Mouse (Mus musculus) hindbrain, postnatal 0 days (tissue): Measurements from ENCODE around the gene Rsph9. TPM values are rescaled to one million over a fixed set of nuclear protein-coding genes. Genes with fewer than 3 reads are reported as not detected.
A peak's percentile ranks its signal among the peaks of the same experiment; 100 is the strongest.

Experiments used
- ATAC-seq: fragments of 200-750 bp; cut with Nextera tagmentation; 2 replicates; pipeline ENCODE4 v1.8.0; 2017; ENCODE audit warnings: mild to moderate bottlenecking, moderate TSS enrichment, moderate library complexity
- DNase-seq: peaks from one replicate; pipeline ENCODE4 v3.0.0-alpha.2; 2015; ENCODE audit warnings: low spot score
- H3K27ac ChIP-seq: fragments of 300-500 bp; sonication (generic); 2 replicates; pipeline ENCODE4 v1.5.1; 2014; ENCODE audit warnings: mild to moderate bottlenecking
- H3K27me3 ChIP-seq: fragments of 300-500 bp; sonication (generic); 2 replicates; pipeline ENCODE4 v1.6.1; 2014; ENCODE audit warnings: low read length, mixed read lengths; ENCODE audit not compliant: insufficient read depth
- H3K36me3 ChIP-seq: fragments of 300-500 bp; sonication (generic); 2 replicates; pipeline ENCODE4 v1.6.1; 2014; ENCODE audit warnings: low read length, mixed read lengths; ENCODE audit not compliant: insufficient read depth
- H3K4me1 ChIP-seq: fragments of 300-500 bp; sonication (generic); 2 replicates; pipeline ENCODE4 v1.6.1; 2014; ENCODE audit warnings: antibody characterized with exemption, low read length, mixed read lengths; ENCODE audit not compliant: insufficient read depth
- H3K4me2 ChIP-seq: fragments of 300-500 bp; sonication (generic); 2 replicates; pipeline ENCODE4 v1.6.1; 2014; ENCODE audit warnings: low read depth, mild to moderate bottlenecking, low read length, moderate library complexity, mixed read lengths
- H3K4me3 ChIP-seq: fragments of 300-500 bp; sonication (generic); 2 replicates; pipeline ENCODE4 v1.5.1; 2014; ENCODE audit warnings: low read length
- H3K9ac ChIP-seq: fragments of 300-500 bp; sonication (generic); replicated peaks from 2 replicates; pipeline ENCODE4 v1.6.1; 2014; ENCODE audit warnings: mild to moderate bottlenecking, low read length, moderate library complexity, mixed read lengths
- H3K9me3 ChIP-seq: fragments of 300-500 bp; sonication (generic); 2 replicates; pipeline ENCODE4 v1.6.1; 2016; ENCODE audit warnings: low read length, mixed read lengths
- CTCF ChIP-seq: IDR thresholded peaks from 2 replicates; pipeline ENCODE4 v1.5.1; 2016; ENCODE audit warnings: antibody characterized with exemption, control low read depth, low read depth
- WGBS: fragments of 180-500 bp; shearing (Covaris S2); extraction: QIAGEN DNeasy Blood & Tissue Kit; methylation state at CpG from one replicate; pipeline ENCODE4 v1.1.7; 2014; 5-methylcytosine and 5-hydroxymethylcytosine counted together
- polyA plus RNA-seq: library from polyadenylated mRNA; unstranded; fragments of >200 nt; fragmentation: Nextera tagmentation; extraction: Ambion mirVana; gene quantifications from 2 replicates; pipeline ENCODE4 v1.2.1, GENCODE M21; 2015
- total RNA-seq: library from RNA; depleted of rRNA; stranded (reverse); fragments of >200 nt; gene quantifications from 2 replicates; pipeline ENCODE4 v1.2.3, GENCODE M21; 2014

The Rsph9 gene
- total and polyA plus RNA-seq, 2 experiments from 2014 or later: 50.7 to 74.7 TPM

GRCm38 (mm10) chr17:46084091-46084501 lies 59.9 kb downstream of the Rsph9 start:
- Histone ChIP-seq H3K9me3 (no peaks in the 10 kb centered on the region), H3K9ac (0 out of 2 replicates have a peak overlapping the region, but pooled peaks have one; percentile 0), H3K27ac (peak overlapping the region; percentile 54; the same call in 1 of the 2 replicates), H3K4me1 (peaks cover 4% of the 10 kb centered on the region; the same call in 1 of the 2 replicates), H3K4me3 (peak overlapping the region; percentile 3; the same call in 1 of the 2 replicates), H3K4me2 (peak overlapping the region; percentile 44), H3K27me3 (no peaks in the 10 kb centered on the region), H3K36me3 (no peaks in the 10 kb centered on the region)
- ATAC-seq (peak; percentile 91), DNase-seq (peak; percentile 94)
- 10% methylated on average over 10 of the region's 10 CpGs for WGBS
- TF ChIP-seq CTCF: no peak; the same call in 1 of the 2 replicates

- Histone ChIP-seq H3K36me3 (no peaks in the 10 kb centered on the region), H3K27ac (no peak overlapping the region), H3K27me3 (no peaks in the 10 kb centered on the region), H3K4me2 (no peak overlapping the region; the same call in 1 of the 2 replicates), H3K9me3 (no peaks in the 10 kb centered on the region), H3K9ac (no peak overlapping the region), H3K4me3 (no peak overlapping the region), H3K4me1 (peaks cover 4% of the 10 kb centered on the region; the same call in 1 of the 2 replicates)
- WGBS: 82% methylated on average over 3 of the region's 3 CpGs
- TF ChIP-seq CTCF: no peak
- ATAC-seq (no peak), DNase-seq (no peak)
These were observed 60.6 kb downstream of the Rsph9 start for GRCm38 (mm10) chr17:46083381-46083780.

- TF ChIP-seq CTCF: no peak
- Histone ChIP-seq H3K27me3 (no peaks in the 10 kb centered on the region), H3K36me3 (no peaks in the 10 kb centered on the region), H3K9ac (no peak overlapping the region), H3K4me2 (no peak overlapping the region), H3K4me3 (no peak overlapping the region), H3K27ac (no peak overlapping the region), H3K9me3 (no peaks in the 10 kb centered on the region), H3K4me1 (peaks cover 4% of the 10 kb centered on the region; the same call in 1 of the 2 replicates)
- DNase-seq (no peak), ATAC-seq (no peak)
- 58% methylated on average over 7 of the region's 7 CpGs for WGBS
These were observed 62.4 kb downstream of the Rsph9 start for GRCm38 (mm10) chr17:46081657-46082056.

GRCm38 (mm10) chr17:46081042-46081441 lies 63.0 kb downstream of the Rsph9 start:
- Histone ChIP-seq H3K27me3 (no peaks in the 10 kb centered on the region), H3K4me2 (no peak overlapping the region), H3K9me3 (no peaks in the 10 kb centered on the region), H3K36me3 (no peaks in the 10 kb centered on the region), H3K4me1 (no peaks in the 10 kb centered on the region; the same call in 1 of the 2 replicates), H3K9ac (no peak overlapping the region), H3K4me3 (no peak overlapping the region), H3K27ac (no peak overlapping the region)
- no peak for DNase-seq
- WGBS: 54% methylated on average over 5 of the region's 5 CpGs
- no peak for ATAC-seq
- no peak for TF ChIP-seq CTCF

DNA sequence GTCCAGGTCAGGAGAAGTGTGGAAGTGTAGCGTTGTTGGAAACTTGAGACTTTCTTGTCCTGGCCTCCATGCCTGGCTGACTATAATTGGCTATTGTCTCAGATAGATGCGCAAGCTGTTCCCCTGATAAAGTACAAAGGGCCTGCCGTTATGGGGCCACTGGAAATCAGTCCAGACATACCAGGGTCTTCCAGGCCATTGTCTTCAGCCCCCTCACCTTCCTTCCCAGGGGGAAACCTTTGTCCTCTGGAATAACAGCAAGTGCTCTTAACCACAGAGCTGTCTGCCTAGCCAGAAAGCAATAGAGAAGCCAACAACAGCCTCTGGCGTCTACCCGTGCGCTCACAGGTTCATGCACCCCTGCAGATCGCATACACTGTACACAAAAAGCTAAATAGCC lies 63.6 kb downstream of the Rsph9 start:
- ATAC-seq (no peak), DNase-seq (no peak)
- H3K27me3 ChIP-seq: no peaks in the 10 kb centered on the region
- H3K27ac ChIP-seq: no peak overlapping the region
- H3K4me3 ChIP-seq: no peak overlapping the region
- H3K9ac ChIP-seq: no peak overlapping the region
- TF ChIP-seq CTCF: no peak
- H3K9me3 ChIP-seq: no peaks in the 10 kb centered on the region
- no peaks in the 10 kb centered on the region for H3K36me3 ChIP-seq
- WGBS: 40% methylated on average over 7 of the region's 7 CpGs
- H3K4me1 ChIP-seq: no peaks in the 10 kb centered on the region; the same call in 1 of the 2 replicates
- H3K4me2 ChIP-seq: no peak overlapping the region

DNA sequence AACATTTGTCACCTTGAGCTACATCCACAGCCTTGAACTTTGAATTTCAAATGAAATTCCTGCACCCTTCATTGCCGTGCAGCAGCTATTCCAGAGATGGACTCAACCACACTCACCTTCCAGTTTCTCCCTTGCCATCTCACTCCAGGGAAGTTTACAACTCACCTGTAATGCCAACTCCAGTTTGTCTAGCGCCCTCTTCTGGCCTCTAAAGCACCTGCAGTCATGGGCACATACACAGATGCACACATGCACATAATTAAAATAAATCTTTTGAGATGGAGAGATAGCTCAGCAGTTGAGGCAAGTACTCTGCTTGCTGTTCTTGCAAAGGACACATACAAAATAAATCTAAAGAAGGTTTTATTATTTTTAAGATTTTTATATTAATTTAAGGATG lies 65.0 kb downstream of the Rsph9 start:
- H3K9me3 ChIP-seq: no peaks in the 10 kb centered on the region
- H3K27ac ChIP-seq: no peak overlapping the region
- H3K36me3 ChIP-seq: no peaks in the 10 kb centered on the region
- peak; percentile 25 for TF ChIP-seq CTCF
- H3K9ac ChIP-seq: no peak overlapping the region
- 72% methylated on average over 2 of the region's 2 CpGs for WGBS
- ATAC-seq (no peak), DNase-seq (no peak)
- no peak overlapping the region for H3K4me2 ChIP-seq
- no peaks in the 10 kb centered on the region for H3K27me3 ChIP-seq
- no peak overlapping the region for H3K4me3 ChIP-seq
- H3K4me1 ChIP-seq: no peaks in the 10 kb centered on the region; the same call in 1 of the 2 replicates

DNA sequence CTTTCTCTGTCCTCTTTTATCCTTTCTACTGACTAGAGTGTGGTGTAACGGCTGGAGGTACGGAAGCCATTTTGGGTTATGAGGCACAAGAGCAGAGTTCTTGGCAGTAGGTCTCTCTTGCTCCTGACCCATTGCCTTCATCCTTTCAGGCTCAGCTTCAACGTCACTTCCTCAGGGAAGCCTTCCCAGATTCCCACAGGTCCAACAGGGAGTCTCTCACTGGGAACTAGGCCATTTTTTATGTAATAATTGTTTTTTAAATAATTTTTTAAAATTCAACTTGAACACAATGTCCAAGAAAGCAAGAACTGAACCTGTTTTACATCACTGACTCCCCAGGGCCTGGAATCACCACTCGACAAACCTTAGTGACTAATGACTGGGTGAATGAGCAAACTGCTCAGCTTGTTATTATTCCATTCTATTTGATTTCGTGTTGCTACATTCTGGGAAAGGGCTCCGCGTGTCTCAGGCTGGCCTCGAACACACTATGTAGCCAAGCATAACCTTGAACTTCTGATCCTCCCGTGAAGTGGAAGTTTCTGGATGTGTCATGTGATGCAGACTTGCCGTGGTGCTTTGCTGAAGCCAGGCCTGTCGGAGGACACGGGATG lies 66.0 kb downstream of the Rsph9 start:
- Histone ChIP-seq H3K4me1 (no peaks in the 10 kb centered on the region), H3K9me3 (no peaks in the 10 kb centered on the region), H3K4me3 (no peak overlapping the region), H3K9ac (no peak overlapping the region), H3K27me3 (no peaks in the 10 kb centered on the region), H3K36me3 (no peaks in the 10 kb centered on the region), H3K4me2 (no peak overlapping the region), H3K27ac (no peak overlapping the region)
- ATAC-seq (no peak), DNase-seq (no peak)
- no peak for TF ChIP-seq CTCF
- WGBS: 94% methylated on average over 12 of the region's 12 CpGs
